16 mouse cellular contexts compared by ENCODE assay signal in the genomic region with DNA sequence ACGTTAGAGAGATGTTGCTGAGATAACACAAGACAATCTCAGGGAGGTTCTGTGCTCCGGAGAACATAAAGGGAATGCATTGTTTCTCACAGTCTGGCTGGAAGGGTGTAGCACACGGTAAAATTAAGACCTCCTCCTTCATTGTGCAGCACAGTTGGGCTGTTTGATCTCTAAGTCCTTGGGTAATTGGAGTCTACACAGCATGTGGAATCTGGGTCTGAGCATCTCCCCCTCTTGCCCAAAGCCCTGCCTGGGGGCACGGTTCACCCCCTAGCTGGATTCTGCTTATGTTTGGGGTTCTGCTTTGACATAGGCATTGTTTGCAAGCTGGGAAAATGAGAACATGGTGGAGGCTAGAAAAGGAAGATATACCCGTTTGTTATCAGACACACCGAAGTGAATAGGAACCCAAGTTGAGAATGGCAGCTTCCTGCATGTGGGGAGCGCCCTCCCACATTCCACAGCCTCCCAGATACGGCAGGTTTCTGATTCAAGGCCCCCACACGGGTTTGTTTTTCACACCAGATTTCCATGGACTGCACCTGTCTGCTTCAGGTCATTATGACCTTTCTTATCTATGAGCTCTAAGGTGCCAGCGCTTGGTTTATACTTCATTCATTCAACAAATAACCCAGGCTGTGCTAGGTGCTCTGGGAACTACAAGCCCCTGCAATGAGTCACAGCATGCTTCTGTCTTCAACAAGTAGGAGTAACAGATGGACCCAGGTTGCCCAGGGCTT.
DNase-seq lines count a peak whose midpoint lies in the region; ATAC-seq and TF ChIP-seq lines count a peak whose summit lies in the region.
"Had no signal": no experiment of that assay in that cellular context is flagged by ENCODE, and none has a peak within 500 bp of the region (broad histone marks: within the 10 kb centered on the region; RNA-seq: fewer than 3 reads in every experiment).

No protein-coding gene starts in this region.

- H3K27ac ChIP-seq in heart, embryonic 10.5 days, result no peak overlapping the region
- H3K27ac ChIP-seq in forebrain, embryonic 13.5 days, result peak overlapping the region; percentile 58
- H3K27ac ChIP-seq in stomach, postnatal 0 days (replicated peaks), result no peak overlapping the region
- H3K27ac ChIP-seq: heart, adult 2 months; intestine, embryonic 15.5 days; left cerebral cortex, adult 2 months; lung, embryonic 15.5 days had no signal

- peak; percentile 51 for DNase-seq in heart, embryonic 10.5 days (ENCODE audit: low spot score)
- no peak for DNase-seq in heart, postnatal 10 days
- DNase-seq in ovary, postnatal 36 days (ENCODE audit: low spot score), result peak; percentile 29
- no peak for DNase-seq in ovary, postnatal 14 days (ENCODE audit: low spot score)
- no peak for DNase-seq in stomach, postnatal 0 days (ENCODE audit: low spot score)
- no peak for DNase-seq in cerebellum, adult 9-10 months
- DNase-seq: adrenal gland, postnatal 25 days; cerebellum, postnatal 25 days; heart, adult 2 months; heart, postnatal 36 days; spleen, adult 18-20 months had no signal

- no peak for ATAC-seq in forebrain, embryonic 13.5 days
- peak; percentile 12; the same call in 1 of the 2 replicates for ATAC-seq in stomach, postnatal 0 days (ENCODE audit: low FRiP score, low TSS enrichment)
- no peak for ATAC-seq in activated CD4-positive, CD25-positive, alpha-beta regulatory T cell, adult 4 months
- ATAC-seq: intestine, embryonic 15.5 days had no signal

- H3K36me3 ChIP-seq in heart, embryonic 10.5 days, result no peaks in the 10 kb centered on the region
- no peaks in the 10 kb centered on the region for H3K36me3 ChIP-seq in forebrain, embryonic 13.5 days (ENCODE audit: poor library complexity, severe bottlenecking)
- no peaks in the 10 kb centered on the region for H3K36me3 ChIP-seq in stomach, postnatal 0 days (ENCODE audit: control insufficient read depth, insufficient read depth, low read length)
- H3K36me3 ChIP-seq: intestine, embryonic 15.5 days; lung, embryonic 15.5 days had no signal

- TF ChIP-seq EP300 in stomach, postnatal 0 days (optimal IDR thresholded peaks at IDR 0.05), result no peak

- 42% methylated on average over 10 of the region's 10 CpGs for WGBS in heart, embryonic 10.5 days
- WGBS in forebrain, embryonic 13.5 days, result 21% methylated on average over 10 of the region's 10 CpGs
- 43% methylated on average over 10 of the region's 10 CpGs for WGBS in stomach, postnatal 0 days

- H3K27me3 ChIP-seq in heart, embryonic 10.5 days (ENCODE audit: insufficient read depth, poor library complexity, severe bottlenecking), result peaks cover 65% of the 10 kb centered on the region
- peaks cover 65% of the 10 kb centered on the region for H3K27me3 ChIP-seq in forebrain, embryonic 13.5 days
- no peaks in the 10 kb centered on the region for H3K27me3 ChIP-seq in stomach, postnatal 0 days (ENCODE audit: control insufficient read depth, insufficient read depth, low read length)

- H3K4me1 ChIP-seq in heart, embryonic 10.5 days, result 0 out of 2 replicates have a peak, but pooled peaks cover 5% of the 10 kb centered on the region
- peaks cover 37% of the 10 kb centered on the region for H3K4me1 ChIP-seq in forebrain, embryonic 13.5 days
- no peaks in the 10 kb centered on the region for H3K4me1 ChIP-seq in stomach, postnatal 0 days (replicated peaks; ENCODE audit: control insufficient read depth, insufficient read depth)
- H3K4me1 ChIP-seq: intestine, embryonic 15.5 days; lung, embryonic 15.5 days had no signal

- no peak for TF ChIP-seq CTCF in stomach, postnatal 0 days (IDR thresholded peaks at IDR 0.05; ENCODE audit: low read depth)

- peak overlapping the region; percentile 59 for H3K9ac ChIP-seq in forebrain, embryonic 13.5 days
- H3K9ac ChIP-seq in stomach, postnatal 0 days (ENCODE audit: low read length), result no peak overlapping the region
- H3K9ac ChIP-seq: intestine, embryonic 15.5 days; lung, embryonic 15.5 days had no signal

- no peak overlapping the region for H3K4me3 ChIP-seq in heart, embryonic 10.5 days
- H3K4me3 ChIP-seq in forebrain, embryonic 13.5 days, result peak overlapping the region; percentile 28
- H3K4me3 ChIP-seq in stomach, postnatal 0 days (ENCODE audit: low read depth, low read length), result no peak overlapping the region
- H3K4me3 ChIP-seq: heart, adult 2 months; intestine, embryonic 15.5 days; left cerebral cortex, adult 2 months; lung, embryonic 15.5 days had no signal

- H3K9me3 ChIP-seq in heart, embryonic 10.5 days, result no peaks in the 10 kb centered on the region
- no peaks in the 10 kb centered on the region for H3K9me3 ChIP-seq in forebrain, embryonic 13.5 days (replicated peaks)
- no peaks in the 10 kb centered on the region for H3K9me3 ChIP-seq in stomach, postnatal 0 days (ENCODE audit: control insufficient read depth, low read length)
- H3K9me3 ChIP-seq: intestine, embryonic 15.5 days; lung, embryonic 15.5 days had no signal

- H3K4me2 ChIP-seq in forebrain, embryonic 13.5 days, result peak overlapping the region; percentile 48
- H3K4me2 ChIP-seq in stomach, postnatal 0 days (replicated peaks; ENCODE audit: low read depth), result no peak overlapping the region
- H3K4me2 ChIP-seq: intestine, embryonic 15.5 days; lung, embryonic 15.5 days had no signal

- intact Hi-C loops in heart, postnatal 10 days (cut with DNase I), result no loop called here

Comparison
In these comparisons a context has a peak if more than half of its experiments do, and no peak if none do; other contexts are left out.
1. DNase-seq: peak in heart, embryonic 10.5 days (single experiment) and ovary, postnatal 36 days (single experiment); none in heart, postnatal 10 days (0 of 2), ovary, postnatal 14 days (single experiment), stomach, postnatal 0 days (single experiment) and cerebellum, adult 9-10 months (single experiment).